Mouse (Mus musculus) limb, embryonic 12.5 days (tissue): ENCODE data around the gene Usp51. TPM values are rescaled to one million over a fixed set of nuclear protein-coding genes. Genes with fewer than 3 reads are reported as not detected.
"Not testable (repeated sequence)": the region's sequence is repeated elsewhere in the genome, so short reads cannot be mapped to it uniquely, and the experiment has no call there.

Experiments
- ATAC-seq: fragments of 200-750 bp; cut with Nextera tagmentation; 2 replicates; pipeline ENCODE4 v1.8.0; 2017; ENCODE audit warnings: low read depth, moderate TSS enrichment; ENCODE audit not compliant: insufficient number of reproducible peaks, insufficient read depth, low FRiP score, low TSS enrichment
- H3K27ac ChIP-seq: fragments of 300-500 bp; sonication (generic); 2 replicates; pipeline ENCODE4 v1.5.1; 2016; ENCODE audit warnings: mild to moderate bottlenecking, moderate library complexity
- H3K27me3 ChIP-seq: fragments of 300-500 bp; sonication (generic); 2 replicates; pipeline ENCODE4 v1.6.1; 2016; ENCODE audit warnings: mild to moderate bottlenecking, moderate library complexity
- H3K36me3 ChIP-seq: fragments of 300-500 bp; sonication (generic); 2 replicates; pipeline ENCODE4 v1.6.1; 2016; ENCODE audit warnings: mild to moderate bottlenecking, moderate library complexity
- H3K4me1 ChIP-seq: fragments of 300-500 bp; sonication (generic); replicated peaks from 2 replicates; pipeline ENCODE4 v1.6.1; 2016
- H3K4me2 ChIP-seq: fragments of 300-500 bp; sonication (generic); 2 replicates; pipeline ENCODE4 v1.6.1; 2016; ENCODE audit warnings: mild to moderate bottlenecking, moderate library complexity
- H3K4me3 ChIP-seq: fragments of 300-500 bp; sonication (generic); replicated peaks from 2 replicates; pipeline ENCODE4 v1.5.1; 2016; ENCODE audit warnings: mild to moderate bottlenecking
- H3K9ac ChIP-seq: fragments of 300-500 bp; sonication (generic); replicated peaks from 2 replicates; pipeline ENCODE4 v1.6.1; 2016; ENCODE audit warnings: mild to moderate bottlenecking, moderate library complexity
- H3K9me3 ChIP-seq: fragments of 300-500 bp; sonication (generic); 2 replicates; pipeline ENCODE4 v1.6.1; 2016; ENCODE audit warnings: mild to moderate bottlenecking, moderate library complexity
- WGBS: fragments of 180-500 bp; shearing (Covaris S2); methylation state at CpG from one replicate; pipeline ENCODE4 v1.1.7; 2016; 5-methylcytosine and 5-hydroxymethylcytosine counted together
- polyA plus RNA-seq: library from polyadenylated mRNA; unstranded; fragments of >200 nt; fragmentation: Nextera tagmentation; extraction: Ambion mirVana; gene quantifications from 2 replicates; pipeline ENCODE4 v1.2.1, GENCODE M21; 2016

Usp51 gene
- 2.1 and 2.4 TPM in 2 replicates for polyA plus RNA-seq

DNA sequence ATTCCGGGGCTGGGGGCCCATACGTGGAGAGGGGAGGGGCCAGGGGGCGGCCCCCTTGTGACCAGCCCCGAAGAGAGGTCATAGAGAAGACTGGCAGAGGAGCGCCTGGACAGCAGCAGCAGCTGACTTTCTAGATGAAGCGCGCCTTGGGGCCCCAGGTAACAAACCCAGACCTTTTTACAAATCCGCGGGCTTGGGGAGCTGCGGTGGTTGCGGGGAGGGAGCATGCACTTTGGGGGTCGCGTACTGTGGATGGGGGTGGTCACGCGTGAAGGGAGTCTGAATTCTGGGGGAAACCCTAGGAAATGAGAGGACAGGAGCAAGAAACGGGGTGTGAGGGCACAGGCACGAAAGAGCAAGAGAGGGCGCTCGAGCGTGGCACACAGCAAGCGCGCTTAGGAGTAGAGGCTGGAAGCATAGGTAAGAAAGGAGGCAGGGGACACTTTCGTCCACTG, at the start of gene Usp51:
TSS of gene Usp51 (plus strand) at position 83 of the 455 bp plus-strand sequence.
- 24% methylated on average over 23 of the region's 23 CpGs for WGBS
- H3K9ac ChIP-seq: peak within 1 kb of the TSS; percentile 60
- H3K4me3 ChIP-seq: peak within 1 kb of the TSS; percentile 53
- H3K4me1 ChIP-seq: no peaks in the 10 kb centered on the region
- H3K4me2 ChIP-seq: peak within 1 kb of the TSS; percentile 62
- H3K27me3 ChIP-seq: peaks cover 15% of the 10 kb centered on the region
- H3K27ac ChIP-seq: peak within 1 kb of the TSS; percentile 81
- peak; percentile 67; the same call in 1 of the 2 replicates for ATAC-seq
- no peaks in the 10 kb centered on the region for H3K9me3 ChIP-seq
- H3K36me3 ChIP-seq: no peaks in the 10 kb centered on the region

DNA sequence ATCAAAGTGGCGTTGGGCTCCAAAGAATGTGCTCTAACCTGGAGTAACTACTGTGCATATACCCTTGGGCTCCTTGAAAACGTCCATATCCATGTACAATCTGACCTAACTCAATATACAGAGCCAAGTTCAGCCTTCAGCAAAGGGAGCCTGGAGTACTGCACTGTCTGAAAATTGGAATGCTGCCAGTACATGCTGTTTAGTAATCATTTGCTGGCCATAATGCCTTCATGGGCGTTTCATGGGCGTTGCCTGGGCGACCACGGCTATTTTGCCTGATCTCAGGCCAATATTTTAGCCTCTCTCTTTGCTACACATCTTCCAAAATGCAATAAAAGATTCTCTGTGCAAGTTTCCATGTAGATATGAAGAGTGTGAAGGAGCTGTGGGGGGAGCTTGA, 36.7 kb upstream of the Usp51 start:
- ATAC-seq: no peak
- H3K4me1 ChIP-seq: no peaks in the 10 kb centered on the region
- no peak overlapping the region for H3K9ac ChIP-seq
- H3K27ac ChIP-seq: no peak overlapping the region
- peaks cover 10% of the 10 kb centered on the region; the same call in 1 of the 2 replicates for H3K27me3 ChIP-seq
- H3K36me3 ChIP-seq: no peaks in the 10 kb centered on the region
- no peak overlapping the region for H3K4me2 ChIP-seq
- H3K9me3 ChIP-seq: no peaks in the 10 kb centered on the region
- WGBS: 77% methylated on average over 6 of the region's 6 CpGs
- no peak overlapping the region for H3K4me3 ChIP-seq

DNA sequence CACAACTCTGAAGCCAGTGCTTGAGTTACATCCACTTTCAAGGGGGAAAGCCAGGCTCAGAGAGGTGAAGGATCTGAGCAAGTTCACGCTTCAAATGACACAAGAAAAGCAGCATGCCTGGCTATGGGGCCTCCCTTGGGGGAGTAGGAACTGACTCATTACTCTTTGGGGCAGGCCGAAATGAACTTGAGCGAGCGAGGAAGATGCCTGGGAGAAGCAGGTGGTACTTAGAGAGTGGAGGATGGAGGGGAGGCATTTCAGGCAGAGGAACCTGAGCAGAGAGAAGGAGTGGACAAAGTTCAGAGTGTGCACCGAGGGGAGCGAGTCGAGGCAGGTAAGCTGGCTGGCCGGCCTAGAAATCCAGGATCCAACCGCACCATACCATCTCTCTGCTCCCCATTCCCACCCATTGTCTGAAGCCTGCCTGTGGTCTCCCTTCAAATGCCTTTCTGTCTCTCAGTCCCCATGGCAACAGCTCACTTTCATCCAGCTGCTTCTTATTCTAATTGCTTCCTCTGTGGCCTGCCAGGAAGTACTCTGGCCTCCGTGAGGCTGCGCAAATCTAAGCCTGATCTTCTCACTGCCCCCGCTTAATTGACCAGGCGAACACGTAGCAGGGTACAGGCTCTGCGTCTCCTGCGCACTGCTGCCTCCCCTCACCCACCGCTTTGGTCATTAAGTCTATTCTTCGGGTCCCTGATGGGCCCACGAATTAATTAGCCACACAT, 32.6 kb upstream of the Usp51 start:
- not testable (repeated sequence) for H3K9ac ChIP-seq, H3K4me3 ChIP-seq, H3K9me3 ChIP-seq, H3K36me3 ChIP-seq, H3K4me1 ChIP-seq, H3K27ac ChIP-seq
- ATAC-seq: peak; percentile 86
- H3K4me2 ChIP-seq: peak overlapping the region; percentile 37
- peaks cover 33% of the 10 kb centered on the region for H3K27me3 ChIP-seq
- 19% methylated on average over 6 of the region's 19 CpGs for WGBS

DNA sequence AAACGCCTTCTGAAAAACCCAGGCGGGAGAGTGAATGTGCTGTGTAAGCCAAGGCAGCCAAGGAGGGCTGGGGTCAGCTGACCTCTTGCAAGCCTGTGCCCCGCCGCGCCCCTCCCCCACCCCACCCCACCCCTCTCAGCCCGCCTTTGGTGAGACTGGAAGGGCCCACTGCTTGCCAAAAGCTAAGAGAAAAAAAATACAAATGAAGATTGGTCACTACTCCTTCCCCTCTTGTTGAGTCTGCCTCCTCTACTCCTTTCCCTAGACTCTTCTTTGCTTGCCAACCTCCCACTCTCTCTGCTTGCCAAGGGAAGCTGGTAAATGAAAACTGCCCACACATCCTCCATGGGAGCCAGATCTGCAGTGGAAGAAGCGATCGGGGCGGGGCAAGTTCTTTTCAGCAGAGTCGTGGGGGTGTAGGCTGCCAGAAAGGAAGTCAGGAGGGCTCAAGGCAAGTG, 32.0 kb upstream of the Usp51 start:
- Histone ChIP-seq H3K27me3 (peaks cover 33% of the 10 kb centered on the region), H3K4me2 (peak overlapping the region; percentile 37), H3K36me3 (no peaks in the 10 kb centered on the region), H3K4me1 (no peaks in the 10 kb centered on the region), H3K9me3 (no peaks in the 10 kb centered on the region), H3K27ac (no peak overlapping the region), H3K4me3 (no peak overlapping the region), H3K9ac (no peak overlapping the region)
- WGBS: 11% methylated on average over 10 of the region's 10 CpGs
- ATAC-seq: peak; percentile 75

DNA sequence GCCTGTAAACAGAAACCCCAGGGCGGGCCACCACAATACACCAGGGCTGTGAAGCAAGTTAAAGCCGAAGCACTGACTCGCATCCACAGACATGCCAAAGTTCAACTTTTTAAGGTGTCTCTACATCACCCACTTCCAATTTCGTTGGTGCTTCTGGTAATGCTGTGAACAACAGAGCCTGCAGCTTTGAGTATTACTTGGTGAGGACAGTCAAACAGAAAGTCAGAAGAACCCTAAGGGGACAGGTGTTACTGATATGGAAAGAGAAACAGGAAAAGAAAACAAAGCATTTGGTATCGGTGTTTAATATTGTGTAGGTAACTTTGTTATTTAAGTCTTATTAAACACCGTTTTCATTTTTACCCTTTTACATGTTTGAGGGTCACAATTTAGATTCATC, 29.7 kb upstream of the Usp51 start:
- no peak for ATAC-seq
- H3K4me3 ChIP-seq: no peak overlapping the region
- H3K36me3 ChIP-seq: no peaks in the 10 kb centered on the region
- H3K4me2 ChIP-seq: no peak overlapping the region
- no peaks in the 10 kb centered on the region for H3K9me3 ChIP-seq
- no peak overlapping the region for H3K27ac ChIP-seq
- no peak overlapping the region for H3K9ac ChIP-seq
- 90% methylated on average over 6 of the region's 6 CpGs for WGBS
- peaks cover 27% of the 10 kb centered on the region for H3K27me3 ChIP-seq
- H3K4me1 ChIP-seq: no peaks in the 10 kb centered on the region

DNA sequence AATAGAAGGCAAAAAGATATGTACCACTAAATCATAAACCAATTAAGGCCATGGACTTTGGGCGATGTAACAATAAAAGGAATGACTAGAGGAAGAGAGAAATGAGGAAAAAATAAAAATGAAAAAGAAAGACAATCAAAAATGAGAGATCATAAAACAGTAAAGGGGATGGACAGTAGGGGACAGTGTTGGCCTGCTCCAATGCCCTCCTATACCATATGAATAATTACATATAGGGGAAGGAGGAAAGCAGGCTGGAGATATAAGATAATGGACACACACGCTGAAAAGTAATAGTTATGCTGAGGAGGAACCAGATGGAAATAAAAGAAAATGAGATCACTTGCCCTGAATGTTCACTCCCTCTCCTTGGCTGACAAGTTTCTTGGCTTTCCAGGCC, 21.3 kb upstream of the Usp51 start:
- Histone ChIP-seq H3K9me3 (no peaks in the 10 kb centered on the region), H3K9ac (no peak overlapping the region), H3K27me3 (peaks cover 3% of the 10 kb centered on the region; the same call in 1 of the 2 replicates), H3K4me3 (no peak overlapping the region), H3K27ac (no peak overlapping the region), H3K4me2 (no peak overlapping the region), H3K4me1 (no peaks in the 10 kb centered on the region), H3K36me3 (no peaks in the 10 kb centered on the region)
- no peak for ATAC-seq
- 94% methylated on average over 2 of the region's 2 CpGs for WGBS

DNA sequence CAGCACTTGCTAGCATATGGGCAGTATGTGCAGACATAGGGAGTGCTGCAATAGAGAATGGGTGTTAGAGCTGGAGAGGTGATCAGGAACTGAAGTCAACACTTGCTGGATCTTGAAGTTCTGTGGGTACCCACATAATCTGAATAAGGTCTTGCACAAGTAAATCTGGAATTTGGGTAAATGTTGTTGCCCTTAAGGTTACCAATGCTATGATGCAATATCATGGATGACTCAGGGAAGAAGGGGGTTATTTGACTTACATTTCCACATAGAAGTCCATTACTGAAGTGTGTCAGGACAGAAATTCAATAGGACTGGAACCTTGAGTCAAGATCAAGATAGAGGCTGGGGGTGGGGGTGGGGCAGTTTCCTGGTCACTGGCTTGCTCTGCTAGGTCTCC, 16.4 kb upstream of the Usp51 start:
- H3K4me2 ChIP-seq, H3K4me3 ChIP-seq, H3K9me3 ChIP-seq, H3K9ac ChIP-seq, H3K4me1 ChIP-seq, H3K27me3 ChIP-seq, ATAC-seq, H3K36me3 ChIP-seq, H3K27ac ChIP-seq: not testable (repeated sequence)

DNA sequence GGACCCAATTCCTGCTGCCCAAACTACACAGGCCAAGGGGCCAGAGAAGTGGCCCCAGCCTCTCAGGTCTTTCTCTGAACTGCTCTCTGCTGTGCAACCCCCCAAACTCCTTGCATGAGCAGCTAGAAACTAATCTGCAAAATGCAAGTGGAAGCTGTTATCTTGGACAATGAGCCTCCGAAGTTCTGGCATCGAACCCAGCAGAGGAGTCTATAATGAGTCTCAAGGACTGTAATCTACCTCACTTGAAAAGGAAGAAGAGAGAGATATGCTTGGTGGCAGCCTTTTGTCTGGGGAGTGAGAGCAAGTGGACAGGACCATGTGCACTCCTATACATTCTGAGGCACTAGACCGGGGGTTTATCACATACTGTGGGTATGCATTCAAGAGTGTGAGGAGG, 10.2 kb upstream of the Usp51 start:
- not testable (repeated sequence) for H3K4me2 ChIP-seq, H3K9ac ChIP-seq, H3K27ac ChIP-seq, H3K4me3 ChIP-seq, ATAC-seq, H3K4me1 ChIP-seq, H3K36me3 ChIP-seq, H3K9me3 ChIP-seq, H3K27me3 ChIP-seq
- no CpG with 5 or more reads among the region's 3 CpGs for WGBS

DNA sequence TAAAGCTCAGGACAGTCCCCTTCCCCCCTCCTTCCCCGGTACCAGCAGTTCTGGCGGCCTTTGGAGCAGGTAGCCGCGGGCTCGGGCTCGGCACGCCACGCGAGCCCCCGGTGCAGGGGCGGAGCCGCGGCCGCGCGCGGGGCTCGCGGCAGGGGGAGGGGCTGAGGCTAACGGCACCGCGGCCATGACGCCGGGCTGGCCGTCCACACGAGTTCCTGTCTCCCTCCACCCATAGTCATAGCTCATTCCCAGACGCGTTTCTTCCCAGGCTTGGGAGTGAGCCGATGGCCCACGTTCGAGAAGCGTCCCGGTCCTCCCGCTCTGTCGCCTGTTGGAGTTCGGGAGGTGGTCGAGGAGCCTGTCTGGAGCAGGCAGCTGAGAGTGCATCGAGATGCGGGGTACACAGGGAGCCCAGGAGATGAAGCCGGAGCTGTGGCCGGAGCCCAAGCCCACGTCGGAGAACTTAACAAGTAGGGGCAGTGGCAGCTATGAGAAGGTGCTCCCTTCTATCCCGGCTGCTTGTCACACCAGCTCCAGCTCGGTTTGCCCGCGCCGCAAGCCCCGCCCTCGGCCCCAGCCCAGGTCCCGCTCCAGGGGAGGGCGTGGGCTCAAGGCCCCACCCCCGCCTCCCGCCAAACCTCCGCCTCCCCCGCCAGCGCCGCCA, 884 bp downstream of the Usp51 start:
- WGBS: 19% methylated on average over 50 of the region's 58 CpGs
- H3K4me2 ChIP-seq: peak overlapping the region; percentile 62
- peak; percentile 77 for ATAC-seq
- no peaks in the 10 kb centered on the region for H3K9me3 ChIP-seq
- H3K36me3 ChIP-seq: no peaks in the 10 kb centered on the region
- peaks cover 22% of the 10 kb centered on the region for H3K27me3 ChIP-seq
- H3K4me1 ChIP-seq: no peaks in the 10 kb centered on the region
- peak overlapping the region; percentile 53 for H3K4me3 ChIP-seq
- peak overlapping the region; percentile 60 for H3K9ac ChIP-seq
- peak overlapping the region; percentile 81 for H3K27ac ChIP-seq

DNA sequence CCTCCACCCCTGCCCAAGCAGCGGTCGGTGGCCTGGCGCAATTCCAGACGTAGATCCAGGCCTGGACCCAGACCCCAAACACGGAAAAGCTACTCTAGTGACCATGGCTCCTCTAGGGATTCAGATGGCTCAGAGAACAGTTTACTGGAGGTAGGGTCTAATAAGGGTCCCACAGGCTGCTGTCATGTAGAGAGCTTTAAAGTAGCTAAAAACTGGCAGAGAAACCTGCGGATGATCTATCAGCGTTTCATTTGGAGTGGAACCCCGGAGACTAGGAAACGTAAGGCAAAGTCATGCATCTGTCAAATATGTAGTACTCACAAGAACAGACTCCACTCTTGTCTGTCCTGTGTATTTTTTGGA, 1.4 kb downstream of the Usp51 start:
- Histone ChIP-seq H3K36me3 (no peaks in the 10 kb centered on the region), H3K4me1 (no peaks in the 10 kb centered on the region), H3K4me3 (peak overlapping the region; percentile 53), H3K27me3 (peaks cover 27% of the 10 kb centered on the region), H3K9ac (0 out of 2 replicates have a peak overlapping the region, but pooled peaks have one; percentile 60), H3K27ac (0 out of 2 replicates have a peak overlapping the region, but pooled peaks have one; percentile 35), H3K4me2 (peak overlapping the region; percentile 62), H3K9me3 (no peaks in the 10 kb centered on the region)
- 34% methylated on average over 9 of the region's 9 CpGs for WGBS
- ATAC-seq: no peak

DNA sequence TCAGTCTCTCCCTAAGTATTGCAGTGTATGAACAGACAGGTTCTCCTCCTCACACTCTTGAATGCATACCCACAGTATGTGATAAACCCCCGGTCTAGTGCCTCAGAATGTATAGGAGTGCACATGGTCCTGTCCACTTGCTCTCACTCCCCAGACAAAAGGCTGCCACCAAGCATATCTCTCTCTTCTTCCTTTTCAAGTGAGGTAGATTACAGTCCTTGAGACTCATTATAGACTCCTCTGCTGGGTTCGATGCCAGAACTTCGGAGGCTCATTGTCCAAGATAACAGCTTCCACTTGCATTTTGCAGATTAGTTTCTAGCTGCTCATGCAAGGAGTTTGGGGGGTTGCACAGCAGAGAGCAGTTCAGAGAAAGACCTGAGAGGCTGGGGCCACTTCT, 19.0 kb downstream of the Usp51 start:
- H3K4me3 ChIP-seq, H3K9me3 ChIP-seq, H3K4me1 ChIP-seq, H3K27me3 ChIP-seq, H3K27ac ChIP-seq, H3K36me3 ChIP-seq, ATAC-seq, H3K9ac ChIP-seq, H3K4me2 ChIP-seq: not testable (repeated sequence)
- no CpG with 5 or more reads among the region's 3 CpGs for WGBS
